Mouse (Mus musculus) Patski (cell line): ENCODE measurements around the gene Ndufv1. TPM values are rescaled to one million over a fixed set of nuclear protein-coding genes. Genes with fewer than 3 reads are reported as not detected.
"Not testable (repeated sequence)": the region's sequence is repeated elsewhere in the genome, so short reads cannot be mapped to it uniquely, and the experiment has no call there.

Experiments
- ATAC-seq: fragments of 100-300 bp; one replicate; pipeline ENCODE4 v1.8.0; 2021
- CTCF ChIA-PET: fragments of 350-600 bp; sonication (Branson Sonifier 250); formaldehyde crosslinking; loops from one replicate; lab custom pipeline; 2022; ENCODE audit warnings: inconsistent platforms; lab: Charles Lee
- POLR2A ChIA-PET: fragments of 350-600 bp; sonication (Branson Sonifier 250); formaldehyde crosslinking; loops from one replicate; lab custom pipeline; 2022; ENCODE audit warnings: antibody characterized with exemption, inconsistent platforms; lab: Charles Lee
- DNase-seq: peaks from one replicate; pipeline ENCODE4 v3.0.0-alpha.2; 2011; ENCODE audit warnings: low read depth, low spot score
- H3K27me3 ChIP-seq: fragments of 371-371 bp; one replicate; pipeline ENCODE4 v1.5.1; 2021
- CTCF ChIP-seq: fragments of 100-300 bp; IDR thresholded peaks from one replicate; pipeline ENCODE4 v1.5.1; 2021
- in situ Hi-C: fragments of 300-500 bp; cut with MboI; formaldehyde crosslinking; loops from 3 replicates; pipeline ENCODE4 v1.11.1; 2018; ENCODE audit warnings: low pct_unique_long_range_greater_than_20kb, mixed read lengths
- polyA plus RNA-seq: library from polyadenylated mRNA; unstranded; gene quantifications from one replicate; pipeline ENCODE4 v1.2.3, GENCODE M21; 2021

Gene Ndufv1
- polyA plus RNA-seq, 1 experiment from 2014 or later, result 231 TPM

GRCm38 (mm10) chr19:4045966-4046865 is 33.6 kb upstream of the Ndufv1 start, which contains the start of gene Gstp2:
Gene Gstp2 (minus strand): TSS chr19:4046023.
- DNase-seq (peak; percentile 64), ATAC-seq (peak; percentile 81)
- ChIA-PET POLR2A (interaction anchor here (0.5 to 3.4 kb wide), 5 partner anchors 8 to 27 kb away, joined by 3 to 21 read pairs (median 4); partner anchors contain the start of gene Gstp1), CTCF (interaction anchor here (0.8 to 6.9 kb wide), 11 partner anchors 11 to 100 kb away, joined by 3 to 74 read pairs (median 3); partner anchors contain the start of gene Ndufv1)
- in situ Hi-C loops, result no loop called here
- peak; percentile 71 for TF ChIP-seq CTCF
- no peaks in the 10 kb centered on the region for H3K27me3 ChIP-seq

- DNase-seq, in situ Hi-C loops, ATAC-seq, H3K27me3 ChIP-seq: not testable (repeated sequence)
- POLR2A ChIA-PET, result interaction anchor here (0.6 to 0.7 kb wide), 2 partner anchors 16 to 17 kb away, joined by 3 to 7 read pairs; no protein-coding TSS in a partner anchor
- CTCF ChIA-PET, result interaction anchor here (1.0 kb wide), 1 partner anchor 10 kb away, joined by 3 read pairs; no protein-coding TSS in a partner anchor
These were observed 31.5 kb upstream of the Ndufv1 start for GRCm38 (mm10) chr19:4044109-4044508.

DNA sequence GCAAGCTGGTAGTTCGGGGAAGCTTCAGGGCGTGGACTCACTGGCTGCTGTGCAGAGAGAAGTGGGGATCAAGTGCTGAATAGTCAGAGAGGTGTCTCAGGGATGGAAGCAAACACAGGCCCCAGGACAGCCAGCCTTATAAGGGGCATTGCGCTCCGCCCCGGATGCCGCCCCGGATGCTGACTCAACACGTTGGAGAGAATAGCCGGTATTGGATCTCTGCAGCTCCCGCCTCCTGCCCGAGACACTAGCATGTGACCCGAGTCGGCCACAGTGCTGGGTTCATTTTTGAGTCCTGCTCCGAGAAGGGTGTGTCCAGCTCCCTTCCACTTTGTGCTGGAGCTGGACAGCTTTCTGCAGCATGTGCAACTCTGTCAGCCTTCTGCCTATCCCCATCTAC is 29.5 kb upstream of the Ndufv1 start:
- CTCF ChIA-PET, result interaction anchor here (0.8 to 1.5 kb wide), 3 partner anchors 10 to 45 kb away, joined by 3 to 7 read pairs (median 3); no protein-coding TSS in a partner anchor
- no peak for TF ChIP-seq CTCF
- H3K27me3 ChIP-seq, result no peaks in the 10 kb centered on the region
- DNase-seq, result no peak
- no peak for ATAC-seq
- in situ Hi-C loops, result no loop called here
- POLR2A ChIA-PET, result no interaction called here

DNA sequence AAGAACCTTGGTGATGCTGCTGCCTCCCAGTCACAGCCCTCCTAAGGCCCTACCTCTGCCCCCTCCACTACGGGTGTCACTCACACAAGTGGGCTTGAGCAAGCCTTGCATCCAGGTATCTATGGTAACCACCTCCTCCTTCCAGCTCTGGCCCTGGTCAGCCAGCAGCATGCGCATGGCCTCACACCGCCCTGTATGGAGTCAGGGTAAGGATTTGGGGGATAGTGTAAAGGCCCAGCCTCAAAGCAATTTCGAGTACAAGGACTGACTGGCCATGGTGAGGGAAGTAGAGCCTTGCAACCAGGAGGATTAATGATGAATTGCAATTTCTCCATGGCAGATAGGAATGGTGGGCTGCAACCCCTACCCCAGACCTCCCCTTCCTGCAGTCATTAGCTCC is 28.9 kb upstream of the Ndufv1 start:
- CTCF ChIA-PET, result interaction anchor here (0.8 kb wide), 1 partner anchor 11 kb away, joined by 3 read pairs; no protein-coding TSS in a partner anchor
- in situ Hi-C loops, ATAC-seq, POLR2A ChIA-PET, H3K27me3 ChIP-seq, DNase-seq: not testable (repeated sequence)

GRCm38 (mm10) chr19:4040941-4041340 is 28.3 kb upstream of the Ndufv1 start:
- DNase-seq, CTCF ChIA-PET, in situ Hi-C loops, ATAC-seq, H3K27me3 ChIP-seq, POLR2A ChIA-PET: not testable (repeated sequence)

DNA sequence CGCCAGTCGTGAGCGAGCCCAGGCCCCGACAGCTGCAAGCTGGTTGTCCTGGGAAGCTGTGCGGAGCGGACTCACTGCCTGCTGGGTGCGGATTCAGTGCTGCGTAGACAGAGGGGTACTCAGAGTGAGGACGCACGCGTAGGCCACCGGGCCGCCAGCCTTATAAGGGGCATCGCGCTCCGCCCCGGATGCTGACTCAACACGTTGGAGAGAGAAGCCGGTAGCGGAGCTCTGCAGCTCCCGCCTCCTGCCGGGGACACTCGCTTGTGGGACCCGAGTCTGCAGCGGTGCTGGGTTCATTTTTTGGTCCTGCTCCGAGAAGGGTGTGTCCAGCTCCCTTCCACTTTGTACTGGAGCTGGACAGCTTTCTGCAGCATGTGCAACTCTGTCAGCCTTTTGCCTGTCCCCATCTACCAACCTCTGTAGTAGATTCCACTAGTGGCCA is 25.2 kb upstream of the Ndufv1 start, which contains the start of gene Gstp1:
Gstp1 (minus strand) TSS at position 198 of the 445 bp plus-strand sequence.
- no peaks in the 10 kb centered on the region for H3K27me3 ChIP-seq
- ChIA-PET CTCF (interaction anchor here (0.7 to 1.5 kb wide), 4 partner anchors 10 to 25 kb away, joined by 3 to 9 read pairs (median 4); partner anchors contain the start of gene Ndufv1), POLR2A (interaction anchor here (0.6 to 1.2 kb wide), 3 partner anchors 8 to 187 kb away, joined by 3 to 6 read pairs (median 3); partner anchors contain the start of gene Gstp2)
- ATAC-seq, result peak; percentile 72
- TF ChIP-seq CTCF, result no peak
- no peak for DNase-seq
- in situ Hi-C loops, result no loop called here

GRCm38 (mm10) chr19:4037154-4037787 is 24.7 kb upstream of the Ndufv1 start:
- in situ Hi-C loops, DNase-seq, ATAC-seq, H3K27me3 ChIP-seq: not testable (repeated sequence)
- ChIA-PET CTCF (interaction anchor here (0.7 to 1.5 kb wide), 3 partner anchors 15 to 24 kb away, joined by 3 to 9 read pairs (median 4); partner anchors contain the start of gene Ndufv1), POLR2A (interaction anchor here (0.6 to 1.2 kb wide), 2 partner anchors 9 to 187 kb away, joined by 3 to 6 read pairs; partner anchors contain the start of gene Gstp2)

DNA sequence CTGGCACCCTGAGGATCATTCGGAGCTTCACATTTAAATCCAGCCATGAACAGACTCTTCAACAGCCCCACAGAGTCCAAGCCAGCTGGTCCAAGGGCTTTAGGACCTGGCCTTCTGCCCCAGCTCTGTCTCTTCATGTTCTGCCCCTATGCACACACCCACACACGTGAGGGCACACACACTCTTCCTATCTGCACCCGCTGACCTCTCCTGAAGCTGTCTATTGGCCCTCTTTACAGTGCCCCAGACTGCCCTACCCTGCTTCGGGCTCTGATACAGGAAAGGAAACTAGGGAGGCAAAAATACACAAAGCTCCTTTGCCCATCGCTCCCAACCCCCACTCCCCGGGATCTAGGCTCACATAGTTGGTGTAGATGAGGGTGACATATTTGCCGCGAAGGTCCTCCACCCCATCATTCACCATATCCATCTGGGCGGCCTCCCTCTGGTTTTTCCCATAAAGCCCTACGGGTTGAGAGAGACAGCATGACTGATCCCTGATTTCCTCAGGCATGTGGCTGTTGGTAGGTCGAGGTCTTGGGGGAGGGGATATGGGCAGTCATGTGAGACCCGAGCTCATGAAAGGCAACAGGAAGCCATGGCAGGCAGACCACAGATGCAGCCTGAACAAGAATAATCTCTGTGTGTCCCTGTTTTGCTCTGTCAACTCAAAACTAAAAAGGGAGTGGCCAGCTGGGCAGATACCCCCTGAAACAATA is 23.9 kb upstream of the Ndufv1 start:
- TF ChIP-seq CTCF, result no peak
- DNase-seq (no peak), ATAC-seq (no peak)
- POLR2A ChIA-PET, result interaction anchor here (0.5 to 1.1 kb wide), 5 partner anchors 9 to 279 kb away, joined by 3 read pairs; no protein-coding TSS in a partner anchor
- in situ Hi-C loops, result no loop called here
- CTCF ChIA-PET, result interaction anchor here (0.9 to 1.6 kb wide), 5 partner anchors 9 to 172 kb away, joined by 3 to 7 read pairs (median 4); partner anchors contain the start of gene Gstp2
- no peaks in the 10 kb centered on the region for H3K27me3 ChIP-seq

DNA sequence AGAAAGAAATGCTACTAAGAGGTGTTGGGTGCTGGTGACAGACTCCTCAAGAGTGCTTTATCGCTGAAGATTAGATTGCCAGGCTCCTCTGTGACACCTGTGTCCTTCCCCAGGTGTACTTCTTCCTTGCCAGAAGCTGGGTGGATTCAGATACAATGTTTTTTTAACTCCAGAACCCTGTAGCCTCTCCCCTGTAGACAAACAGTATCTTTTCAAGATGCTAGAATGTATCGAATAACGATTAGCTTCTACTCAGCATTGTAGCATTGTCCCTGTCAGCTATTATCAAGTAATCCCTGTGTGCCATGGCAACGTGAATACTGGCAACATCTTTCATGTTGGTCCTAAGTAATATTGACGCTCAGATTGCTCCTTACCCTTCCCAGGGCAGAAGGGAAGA is 21.1 kb upstream of the Ndufv1 start:
- POLR2A ChIA-PET, result interaction anchor here (0.6 kb wide), 2 partner anchors 13 to 157 kb away, joined by 3 to 4 read pairs; no protein-coding TSS in a partner anchor

More for the DNA sequence above, 21.1 kb upstream of the Ndufv1 start:
- CTCF ChIA-PET, result interaction anchor here (1.0 to 2.6 kb wide), 5 partner anchors 10 to 20 kb away, joined by 3 to 8 read pairs (median 3); partner anchors contain the start of gene Gstp2
- ATAC-seq (no peak), DNase-seq (no peak)
- H3K27me3 ChIP-seq, result no peaks in the 10 kb centered on the region
- no peak for TF ChIP-seq CTCF
- in situ Hi-C loops, result no loop called here
